Mouse (Mus musculus) effector memory CD4-positive, alpha-beta T cell, adult 7 months (primary cell): ENCODE data around the gene Rex1bd. TPM values are rescaled to one million over a fixed set of nuclear protein-coding genes. Genes with fewer than 3 reads are reported as not detected.

Experiments
- polyA plus RNA-seq: library from polyadenylated mRNA; unstranded; fragments of 100-300 nt; shearing (Covaris generic); gene quantifications from one replicate; pipeline ENCODE4 v1.2.1, GENCODE M21; 2017

Rex1bd gene
- 57.8 TPM for polyA plus RNA-seq

DNA sequence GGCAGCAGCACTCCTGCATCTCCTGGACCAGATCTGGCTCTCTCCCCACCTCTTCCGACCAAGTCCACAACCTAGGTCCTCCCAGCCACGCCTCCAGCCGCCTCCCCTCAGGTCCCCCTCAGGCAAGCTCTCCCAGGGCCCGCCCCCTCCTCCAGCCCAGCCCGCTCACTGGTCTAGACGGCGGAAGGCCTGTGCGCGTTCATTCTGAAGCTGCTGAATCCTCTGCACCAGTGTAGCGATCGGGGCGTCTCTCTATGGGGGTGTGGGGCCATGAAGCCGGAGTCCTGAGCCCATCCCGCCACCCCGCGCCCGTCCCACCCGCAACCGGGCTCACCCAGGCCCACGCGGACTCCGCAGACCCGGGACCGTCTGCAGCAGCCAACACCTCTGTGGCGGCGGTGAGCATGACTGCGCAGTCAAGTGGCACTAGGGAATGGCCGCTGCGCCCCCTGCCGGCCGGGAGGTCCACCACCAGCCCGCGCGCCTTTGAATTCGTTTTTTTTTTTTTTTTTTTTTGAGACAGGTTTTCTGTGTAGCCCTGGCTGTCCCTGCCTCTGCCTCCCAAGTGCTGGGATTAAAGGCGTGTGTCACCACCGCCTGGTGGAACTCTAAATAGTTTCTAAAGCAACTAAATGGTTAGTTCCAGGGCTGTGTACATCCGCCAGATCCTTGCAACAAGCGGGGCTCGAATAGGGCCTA, at the start of gene Rex1bd:
Rex1bd (minus strand) TSS at position 425 of the 699 bp plus-strand sequence.

DNA sequence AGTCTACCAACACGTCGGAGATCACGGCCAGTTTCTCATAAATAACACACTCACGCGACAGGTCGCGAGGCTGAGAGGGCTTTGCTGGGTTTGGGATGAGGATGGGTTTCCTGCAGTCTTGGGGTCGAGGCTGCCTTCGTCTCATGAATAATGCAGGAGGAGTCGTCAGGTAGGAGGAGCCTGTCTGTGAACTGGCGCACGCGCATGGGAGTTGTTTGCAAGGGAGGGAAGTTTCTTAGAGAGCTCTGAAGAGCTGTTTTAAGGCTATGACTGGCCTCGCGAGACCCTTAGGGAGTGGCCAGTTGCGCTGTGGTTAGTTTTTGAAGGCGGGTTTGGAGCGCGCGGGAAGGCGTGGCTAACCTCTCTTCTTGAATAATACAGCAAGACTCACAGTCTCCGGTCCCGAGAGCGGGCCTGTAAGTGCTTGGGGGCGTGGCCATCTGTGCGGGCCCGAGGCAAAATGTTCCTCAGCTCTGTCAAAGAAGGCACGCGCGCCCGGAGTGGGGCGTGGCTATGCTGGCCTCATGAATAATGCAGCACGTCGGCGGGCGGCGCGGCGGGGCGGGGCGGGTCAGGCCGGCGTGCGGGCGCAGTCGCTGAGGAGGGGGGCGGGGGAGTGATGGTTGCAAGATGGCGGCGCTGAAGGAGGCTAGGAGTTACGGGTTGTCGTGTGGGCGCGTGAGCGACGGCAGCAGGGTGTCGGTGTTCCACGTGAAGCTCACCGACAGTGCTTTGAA, 32.7 kb upstream of the Rex1bd start, which contains the start of gene Ell:
Ell (plus strand) TSS at position 381 of the 737 bp plus-strand sequence.

DNA sequence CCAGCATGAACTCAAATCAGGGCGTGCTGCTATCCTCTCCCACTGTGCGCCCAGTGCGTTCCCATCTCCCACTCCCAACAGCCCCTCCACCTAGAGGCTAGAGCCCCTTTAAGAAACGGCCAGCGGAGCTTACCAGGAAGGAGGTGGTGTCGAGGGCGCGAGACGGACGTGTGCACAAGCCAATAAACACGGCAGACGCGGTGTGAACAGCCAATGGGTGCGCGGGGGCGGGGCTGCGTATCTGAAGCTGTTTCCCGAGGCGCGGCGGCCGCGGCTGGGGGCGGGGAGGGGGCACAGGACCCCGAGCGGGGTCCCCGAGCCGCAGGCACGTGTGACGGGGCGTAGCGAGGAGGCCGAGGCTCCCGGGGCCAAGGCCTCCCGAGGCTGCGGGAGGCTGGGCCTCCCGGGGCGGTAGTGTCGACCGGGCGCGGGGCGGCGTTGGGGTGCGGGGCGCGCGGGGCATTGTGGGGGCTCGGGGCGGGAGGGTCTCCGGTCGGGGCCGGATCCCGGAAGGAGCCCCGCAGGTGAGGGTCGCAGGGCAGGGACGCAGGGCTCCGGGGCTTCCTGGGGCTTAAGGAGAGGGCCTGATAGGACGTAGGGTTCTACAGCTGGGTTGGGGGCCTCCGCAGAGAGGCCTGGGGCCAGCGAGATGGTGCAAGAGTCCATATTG, 21.1 kb upstream of the Rex1bd start, which contains the start of the genes Fkbp8 and Kxd1:
Fkbp8 (plus strand) TSS at position 213 of the 670 bp plus-strand sequence.
Kxd1 (minus strand) TSS at position 445 of the 670 bp plus-strand sequence.

DNA sequence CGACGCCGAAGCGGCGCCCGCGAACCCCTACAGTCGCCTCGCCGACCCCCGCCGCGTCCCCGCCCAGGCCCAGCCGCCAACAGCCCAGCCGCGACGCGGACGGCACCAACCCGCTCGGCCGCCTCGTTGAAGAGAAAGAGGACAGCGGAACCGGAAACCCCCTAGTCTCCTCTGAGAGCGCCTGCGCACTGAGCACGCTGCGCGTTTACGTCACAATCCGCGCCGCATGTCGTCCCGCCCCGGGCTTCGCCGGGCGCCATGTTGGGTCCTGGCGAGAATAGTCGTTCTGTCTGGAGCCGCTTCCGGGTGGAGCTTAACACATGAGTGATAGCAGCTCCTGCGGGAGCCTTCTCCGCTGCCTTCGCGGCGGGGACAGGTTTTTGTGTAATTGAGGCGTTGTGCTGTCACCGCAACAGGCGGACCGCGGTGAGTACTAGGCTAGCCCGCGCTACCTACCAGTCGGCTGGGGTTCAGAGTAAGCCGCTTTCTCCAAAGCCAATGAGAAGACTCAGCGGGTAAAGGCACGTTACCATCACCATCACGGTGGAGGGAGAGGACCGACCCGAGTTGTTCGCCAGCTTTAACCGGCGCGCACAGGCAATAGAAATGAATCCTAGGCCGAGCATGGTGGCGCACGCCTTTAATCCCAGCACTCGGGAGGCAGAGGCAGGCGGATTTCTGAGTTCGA, 3.8 kb upstream of the Rex1bd start, which contains the start of gene Uba52:
Uba52 (minus strand) TSS at position 574 of the 688 bp plus-strand sequence.

GRCm38 (mm10) chr8:70492664-70493640, 13.6 kb downstream of the Rex1bd start, which contains the start of gene Crlf1:
Gene Crlf1, plus strand, starts transcription at chr8:70493158.

GRCm38 (mm10) chr8:70486941-70487520, 19.5 kb downstream of the Rex1bd start, which contains the start of gene Tmem59l:
Gene Tmem59l, minus strand, starts transcription at chr8:70487358.

DNA sequence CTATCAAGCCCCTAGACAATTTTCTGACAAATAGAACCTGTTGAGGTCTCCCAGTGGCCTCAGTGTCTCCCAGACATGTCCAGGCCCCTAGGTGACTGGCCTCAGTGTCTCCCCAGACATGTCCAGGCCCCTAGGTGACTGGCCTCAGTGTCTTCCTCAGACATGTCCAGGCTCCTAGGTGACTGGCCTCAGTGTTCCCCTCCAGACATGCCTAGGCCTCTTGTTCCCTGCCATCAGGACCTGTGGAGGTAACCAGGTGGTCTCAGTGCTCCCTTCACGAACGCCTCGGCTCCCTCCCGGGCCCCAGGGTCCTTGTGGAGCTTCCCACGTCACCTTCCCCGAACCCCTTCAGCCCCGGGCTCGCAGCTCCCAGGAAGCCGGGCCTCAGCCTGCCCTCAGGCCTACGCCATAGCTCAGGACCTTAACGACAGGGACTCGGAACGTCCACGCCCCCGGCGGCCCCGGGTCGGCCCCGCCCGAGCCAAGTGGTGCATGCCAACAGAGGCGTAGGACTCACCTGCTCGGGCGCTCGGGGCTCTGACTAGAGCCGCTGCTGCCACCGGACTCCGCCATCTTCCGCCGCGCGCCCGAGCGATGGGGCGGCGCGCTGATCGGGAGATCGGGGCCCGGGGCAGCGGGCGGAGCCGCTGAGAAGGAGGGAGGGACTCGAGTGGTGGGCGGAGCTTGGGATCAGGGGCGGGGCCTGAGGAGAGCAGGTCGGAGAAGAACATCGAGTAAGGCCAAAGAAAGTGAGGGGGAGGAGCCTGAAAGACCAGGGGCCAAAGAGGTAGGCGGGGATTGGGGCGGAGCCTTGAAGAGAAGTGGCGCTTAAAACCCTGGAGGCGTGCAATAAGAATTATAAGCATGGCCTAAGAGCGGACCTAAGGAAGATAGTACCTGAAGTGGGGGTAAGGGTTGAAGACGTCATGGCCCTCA, 30.0 kb downstream of the Rex1bd start, which contains the start of gene Klhl26:
Klhl26 (minus strand) TSS at position 636 of the 936 bp plus-strand sequence.

Other genes with a start within 250 kb of the Rex1bd start
- gene Homer3, start 223.9 kb downstream of the Rex1bd start, polyA plus RNA-seq: 0.74 TPM
- 44.5 TPM for gene Ddx49, start 204.3 kb downstream of the Rex1bd start, polyA plus RNA-seq
- 268 TPM for gene Cope, start 204.2 kb downstream of the Rex1bd start, polyA plus RNA-seq
- 0.16 TPM for gene Cers1, start 191.0 kb downstream of the Rex1bd start, polyA plus RNA-seq
- 0.52 TPM for gene Gdf1, start 176.9 kb downstream of the Rex1bd start, polyA plus RNA-seq
- gene Upf1, start 153.5 kb downstream of the Rex1bd start, polyA plus RNA-seq: 68.5 TPM
- gene Comp, start 133.2 kb downstream of the Rex1bd start, polyA plus RNA-seq: 2.8 TPM
- 7.0 TPM for gene Crtc1, start 67.2 kb downstream of the Rex1bd start, polyA plus RNA-seq
- 9.9 TPM for gene Klhl26, start 29.8 kb downstream of the Rex1bd start, polyA plus RNA-seq
- not detected for gene Tmem59l, start 19.4 kb downstream of the Rex1bd start, polyA plus RNA-seq
- gene Crlf1, start 13.6 kb downstream of the Rex1bd start, polyA plus RNA-seq: not detected
- 1,269 TPM for gene Uba52, start 4.0 kb upstream of the Rex1bd start, polyA plus RNA-seq
- 378 TPM for gene Fkbp8, start 21.0 kb upstream of the Rex1bd start, polyA plus RNA-seq
- 64.6 TPM for gene Kxd1, start 21.2 kb upstream of the Rex1bd start, polyA plus RNA-seq
- gene Ell, start 32.7 kb upstream of the Rex1bd start, polyA plus RNA-seq: 38.5 TPM
- 93.3 TPM for gene Isyna1, start 87.6 kb upstream of the Rex1bd start, polyA plus RNA-seq
- gene Ssbp4, start 102.1 kb upstream of the Rex1bd start, polyA plus RNA-seq: 148 TPM
- gene Lrrc25, start 109.4 kb upstream of the Rex1bd start, polyA plus RNA-seq: not detected
- gene Gdf15, start 125.7 kb upstream of the Rex1bd start, polyA plus RNA-seq: not detected
- 0.79 TPM for gene Pgpep1, start 153.6 kb upstream of the Rex1bd start, polyA plus RNA-seq
- 249 TPM for gene Lsm4, start 166.5 kb upstream of the Rex1bd start, polyA plus RNA-seq
- gene Jund, start 192.2 kb upstream of the Rex1bd start, polyA plus RNA-seq: 1,865 TPM
- 0.22 TPM for gene Iqcn, start 196.7 kb upstream of the Rex1bd start, polyA plus RNA-seq
- not detected for gene Gm3336, start 211.8 kb upstream of the Rex1bd start, polyA plus RNA-seq
- gene Pde4c, start 217.0 kb upstream of the Rex1bd start, polyA plus RNA-seq: 0.24 TPM
- 1.1 TPM for gene Rab3a, start 247.9 kb upstream of the Rex1bd start, polyA plus RNA-seq